Mouse (Mus musculus) forebrain, postnatal 0 days (tissue): ENCODE data around the gene Phka1. TPM values are rescaled to one million over a fixed set of nuclear protein-coding genes. Genes with fewer than 3 reads are reported as not detected.

Experiments
- ATAC-seq: fragments of 200-750 bp; cut with Nextera tagmentation; 2 replicates; pipeline ENCODE4 v1.8.0; 2017; ENCODE audit warnings: mild to moderate bottlenecking, moderate library complexity
- DNase-seq: peaks from one replicate; pipeline ENCODE4 v3.0.0-alpha.2; 2015
- H3K27ac ChIP-seq: fragments of 300-500 bp; sonication (generic); 2 replicates; pipeline ENCODE4 v1.5.1; 2014; ENCODE audit warnings: low read depth, mild to moderate bottlenecking, antibody characterized with exemption, low read length, moderate library complexity, mixed read lengths
- H3K27me3 ChIP-seq: fragments of 300-500 bp; sonication (generic); 2 replicates; pipeline ENCODE4 v1.6.1; 2014; ENCODE audit warnings: mild to moderate bottlenecking, low read length, mixed read lengths; ENCODE audit not compliant: insufficient read depth
- H3K36me3 ChIP-seq: fragments of 300-500 bp; sonication (generic); 2 replicates; pipeline ENCODE4 v1.6.1; 2014; ENCODE audit warnings: mild to moderate bottlenecking, moderate library complexity; ENCODE audit not compliant: insufficient read depth
- H3K4me1 ChIP-seq: fragments of 300-500 bp; sonication (generic); 2 replicates; pipeline ENCODE4 v1.6.1; 2014; ENCODE audit warnings: antibody characterized with exemption; ENCODE audit not compliant: insufficient read depth
- H3K4me2 ChIP-seq: fragments of 300-500 bp; sonication (generic); 2 replicates; pipeline ENCODE4 v1.6.1; 2014; ENCODE audit warnings: low read depth, mild to moderate bottlenecking, moderate library complexity
- H3K4me3 ChIP-seq: fragments of 300-500 bp; sonication (generic); 2 replicates; pipeline ENCODE4 v1.5.1; 2014; ENCODE audit warnings: low read depth, low read length, mixed read lengths
- H3K9ac ChIP-seq: fragments of 300-500 bp; sonication (generic); 2 replicates; pipeline ENCODE4 v1.6.1; 2014; ENCODE audit warnings: mild to moderate bottlenecking
- H3K9me3 ChIP-seq: fragments of 300-500 bp; sonication (generic); 2 replicates; pipeline ENCODE4 v1.6.1; 2016; ENCODE audit warnings: low read length
- CTCF ChIP-seq: sonication (generic); IDR thresholded peaks from 2 replicates; pipeline ENCODE4 v1.5.1; 2016; ENCODE audit warnings: antibody characterized with exemption, control low read depth, low read depth
- WGBS: fragments of 180-500 bp; shearing (Covaris S2); extraction: QIAGEN DNeasy Blood & Tissue Kit; methylation state at CpG from one replicate; pipeline ENCODE4 v1.1.7; 2014; 5-methylcytosine and 5-hydroxymethylcytosine counted together
- polyA plus RNA-seq: library from polyadenylated mRNA; unstranded; fragments of >200 nt; fragmentation: Nextera tagmentation; extraction: Ambion mirVana; gene quantifications from 2 replicates; pipeline ENCODE4 v1.2.1, GENCODE M21; 2015
- total RNA-seq: library from RNA; depleted of rRNA; stranded (reverse); fragments of >200 nt; gene quantifications from 2 replicates; pipeline ENCODE4 v1.2.3, GENCODE M21; 2014

The Phka1 gene
- total and polyA plus RNA-seq, 2 experiments from 2014 or later: 3.7 to 7.9 TPM

DNA sequence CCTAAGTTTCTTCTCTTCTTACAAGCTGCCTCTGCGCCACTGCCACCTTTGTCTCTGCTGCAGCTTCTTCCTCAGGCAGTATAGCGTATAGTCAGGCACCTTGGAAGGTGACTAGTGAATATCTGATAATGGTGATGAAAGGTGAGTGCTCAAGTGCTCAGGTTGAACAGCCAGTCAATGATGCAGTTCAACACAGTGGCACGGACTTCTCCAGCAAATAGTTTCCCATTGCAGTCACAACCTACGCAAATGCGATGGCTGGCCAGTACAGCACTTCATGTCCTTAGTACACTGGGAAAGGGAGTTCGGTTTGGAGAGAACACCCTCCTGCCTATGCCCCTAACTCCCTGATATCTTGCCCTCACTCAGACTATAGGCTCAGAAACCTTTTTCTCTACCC lies 1.1 kb upstream of the Phka1 start:
- 63% methylated on average over 6 of the region's 6 CpGs for WGBS
- Histone ChIP-seq H3K27ac (no peak overlapping the region), H3K4me1 (no peaks in the 10 kb centered on the region), H3K4me3 (no peak overlapping the region), H3K36me3 (no peaks in the 10 kb centered on the region), H3K9ac (no peak overlapping the region), H3K27me3 (no peaks in the 10 kb centered on the region), H3K4me2 (peak overlapping the region; percentile 56; the same call in 1 of the 2 replicates), H3K9me3 (no peaks in the 10 kb centered on the region)
- DNase-seq (no peak), ATAC-seq (no peak)
- no peak for TF ChIP-seq CTCF

DNA sequence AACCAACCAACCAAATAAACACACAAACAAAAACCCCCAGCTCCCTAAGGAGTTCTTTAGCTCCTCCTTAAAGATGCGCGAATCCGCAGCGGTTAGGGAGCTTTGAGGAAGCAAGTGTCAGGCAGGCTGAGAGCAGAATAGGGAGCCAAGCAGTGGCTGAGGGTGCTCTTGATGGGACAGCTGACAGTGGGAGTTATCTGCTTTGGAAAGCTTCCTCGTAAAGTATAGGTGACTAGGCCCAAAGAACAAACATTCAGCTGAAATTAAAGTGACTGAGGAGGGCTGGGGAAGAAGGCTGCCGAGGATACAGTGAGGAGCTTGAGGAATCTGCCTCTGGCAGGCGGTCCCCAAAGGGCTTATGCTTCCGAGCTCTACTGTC lies 516 bp upstream of the Phka1 start:
- Histone ChIP-seq H3K4me1 (no peaks in the 10 kb centered on the region), H3K27me3 (no peaks in the 10 kb centered on the region), H3K4me3 (peak overlapping the region; percentile 49), H3K27ac (no peak overlapping the region), H3K36me3 (no peaks in the 10 kb centered on the region), H3K9ac (peak overlapping the region; percentile 48; the same call in 1 of the 2 replicates), H3K4me2 (peak overlapping the region; percentile 56), H3K9me3 (no peaks in the 10 kb centered on the region)
- ATAC-seq (peak; percentile 67), DNase-seq (no peak)
- 24% methylated on average over 8 of the region's 8 CpGs for WGBS
- no peak for TF ChIP-seq CTCF

DNA sequence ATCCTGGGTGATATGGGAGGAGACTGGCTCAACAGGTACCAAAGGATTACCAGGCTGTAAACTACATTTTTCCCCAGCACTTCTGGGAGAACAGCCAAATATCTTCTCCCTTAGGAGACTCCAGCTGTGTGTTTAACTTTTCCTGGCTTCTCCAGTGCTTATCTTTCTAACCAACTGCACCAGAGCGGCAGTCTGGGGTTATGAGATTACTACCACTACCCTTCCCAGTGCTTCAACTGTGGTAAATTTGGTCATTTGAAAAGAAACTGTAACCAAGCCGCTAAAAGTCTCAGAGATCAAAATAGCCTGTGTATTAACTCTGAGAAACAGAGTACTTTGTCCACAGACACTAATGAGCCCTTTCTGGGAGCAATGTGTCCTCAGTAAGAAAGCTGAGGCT lies 42.8 kb downstream of the Phka1 start:
- H3K4me3 ChIP-seq: no peak overlapping the region
- no peaks in the 10 kb centered on the region for H3K27me3 ChIP-seq
- H3K9ac ChIP-seq: no peak overlapping the region
- WGBS: 77% methylated on average over 2 of the region's 2 CpGs
- TF ChIP-seq CTCF: no peak
- ATAC-seq (no peak), DNase-seq (no peak)
- H3K4me2 ChIP-seq: no peak overlapping the region
- no peak overlapping the region for H3K27ac ChIP-seq
- H3K4me1 ChIP-seq: no peaks in the 10 kb centered on the region
- no peaks in the 10 kb centered on the region for H3K36me3 ChIP-seq
- no peaks in the 10 kb centered on the region for H3K9me3 ChIP-seq

DNA sequence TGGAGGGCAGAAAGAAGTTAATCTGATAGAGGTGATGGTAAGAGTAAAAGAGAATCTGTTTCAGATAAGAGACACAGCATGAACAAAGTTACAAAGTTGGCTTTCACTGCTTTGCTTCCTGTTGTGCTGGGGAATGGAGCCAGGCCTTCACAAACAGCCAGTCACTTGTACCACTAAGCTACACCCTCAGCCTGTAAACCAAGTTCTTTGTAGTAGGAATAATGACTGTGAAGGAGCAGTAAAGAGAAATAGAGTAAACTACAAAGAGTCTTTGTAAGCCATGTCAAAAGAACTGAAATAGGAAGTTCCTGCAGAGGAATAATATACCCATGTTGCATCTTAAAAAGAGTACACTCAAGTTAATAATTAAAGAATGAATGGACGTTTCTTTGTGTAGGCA lies 55.5 kb downstream of the Phka1 start:
- H3K27me3 ChIP-seq: no peaks in the 10 kb centered on the region; the same call in 1 of the 2 replicates
- no peaks in the 10 kb centered on the region for H3K36me3 ChIP-seq
- H3K9ac ChIP-seq: no peak overlapping the region
- DNase-seq: peak; percentile 1
- 29% methylated on average over 1 of the region's 1 CpGs for WGBS
- no peak overlapping the region for H3K4me2 ChIP-seq
- no peak overlapping the region for H3K4me3 ChIP-seq
- no peaks in the 10 kb centered on the region for H3K9me3 ChIP-seq
- TF ChIP-seq CTCF: no peak
- no peak for ATAC-seq
- no peaks in the 10 kb centered on the region for H3K4me1 ChIP-seq
- no peak overlapping the region for H3K27ac ChIP-seq

DNA sequence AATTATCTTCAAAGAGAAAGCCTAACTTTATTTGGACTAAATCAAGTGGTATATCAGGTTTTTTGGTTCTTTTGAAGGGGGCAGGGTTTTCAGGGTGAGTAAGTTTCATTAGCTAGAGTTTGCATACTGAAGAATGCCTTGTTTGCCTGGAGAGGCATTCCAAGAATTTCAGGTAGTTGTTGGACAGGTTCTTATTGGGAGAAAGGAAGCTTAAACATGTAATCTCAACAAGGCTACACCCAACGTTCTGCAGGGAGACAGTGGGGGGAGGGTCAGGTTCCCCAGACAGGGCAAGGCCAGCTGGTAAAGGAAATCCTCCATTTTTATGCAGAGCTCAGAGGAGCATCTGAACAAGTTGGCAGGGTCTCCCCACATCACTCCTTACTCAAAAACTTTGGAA lies 72.9 kb downstream of the Phka1 start:
- 38% methylated on average over 1 of the region's 1 CpGs for WGBS
- no peaks in the 10 kb centered on the region for H3K36me3 ChIP-seq

DNA sequence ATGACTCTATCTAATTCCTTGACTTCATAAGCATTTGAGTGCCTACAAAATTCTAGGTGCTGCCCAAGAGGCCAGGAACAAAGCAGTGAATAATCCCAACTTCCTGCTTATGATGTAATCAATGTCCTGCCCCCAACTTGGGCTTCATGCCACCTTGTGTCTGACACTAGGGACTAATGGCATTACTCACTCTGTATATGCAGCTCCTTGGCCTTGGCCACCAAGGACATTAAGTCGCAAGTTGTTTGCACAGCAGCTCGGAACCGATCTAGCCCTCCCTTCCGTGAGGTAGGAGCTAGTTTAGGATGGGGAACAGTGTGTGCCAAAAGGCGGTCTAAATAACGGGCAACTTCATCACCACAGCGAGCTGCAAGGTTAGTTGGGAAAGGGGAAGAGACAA lies 87.1 kb downstream of the Phka1 start:
- Histone ChIP-seq H3K4me2 (no peak overlapping the region), H3K36me3 (no peaks in the 10 kb centered on the region), H3K27me3 (no peaks in the 10 kb centered on the region), H3K4me1 (no peaks in the 10 kb centered on the region), H3K9ac (no peak overlapping the region), H3K4me3 (no peak overlapping the region), H3K9me3 (no peaks in the 10 kb centered on the region), H3K27ac (no peak overlapping the region)
- 90% methylated on average over 7 of the region's 7 CpGs for WGBS
- DNase-seq (no peak), ATAC-seq (no peak)
- TF ChIP-seq CTCF: no peak

More for the DNA sequence above, 72.9 kb downstream of the Phka1 start:
- Histone ChIP-seq H3K27me3 (no peaks in the 10 kb centered on the region), H3K4me1 (no peaks in the 10 kb centered on the region), H3K4me2 (no peak overlapping the region), H3K4me3 (no peak overlapping the region), H3K27ac (no peak overlapping the region), H3K9ac (no peak overlapping the region), H3K9me3 (no peaks in the 10 kb centered on the region)
- ATAC-seq: no peak
- no peak for TF ChIP-seq CTCF
- DNase-seq: no peak

DNA sequence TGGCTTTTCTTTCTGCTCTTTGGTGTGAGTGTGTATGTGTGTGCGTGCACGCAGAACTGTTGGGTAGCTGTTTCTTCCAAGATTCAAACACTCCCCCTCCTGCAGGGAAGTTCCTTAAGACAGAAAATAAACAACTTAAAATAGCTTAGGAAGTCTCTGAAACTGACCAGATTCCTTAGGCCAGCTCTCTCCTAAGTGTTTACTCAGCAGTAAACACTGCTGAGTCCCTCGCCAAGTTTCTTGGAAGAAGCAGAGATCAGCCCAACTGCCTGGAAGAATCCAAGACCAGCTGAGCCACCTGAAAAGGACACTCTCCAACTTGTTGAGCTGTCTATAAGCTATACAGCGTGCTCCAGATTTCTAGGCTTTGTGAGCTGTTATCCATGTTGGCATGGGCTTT lies 134.8 kb downstream of the Phka1 start:
- H3K27ac ChIP-seq: no peak overlapping the region
- no peaks in the 10 kb centered on the region for H3K36me3 ChIP-seq
- H3K4me2 ChIP-seq: no peak overlapping the region
- H3K27me3 ChIP-seq: no peaks in the 10 kb centered on the region; the same call in 1 of the 2 replicates
- no peak for TF ChIP-seq CTCF
- H3K4me3 ChIP-seq: no peak overlapping the region
- H3K9me3 ChIP-seq: no peaks in the 10 kb centered on the region
- H3K4me1 ChIP-seq: no peaks in the 10 kb centered on the region
- H3K9ac ChIP-seq: no peak overlapping the region
- ATAC-seq: no peak
- no peak for DNase-seq
- 75% methylated on average over 4 of the region's 4 CpGs for WGBS
